27 mouse cellular contexts compared by ENCODE assay signal in the genomic region with DNA sequence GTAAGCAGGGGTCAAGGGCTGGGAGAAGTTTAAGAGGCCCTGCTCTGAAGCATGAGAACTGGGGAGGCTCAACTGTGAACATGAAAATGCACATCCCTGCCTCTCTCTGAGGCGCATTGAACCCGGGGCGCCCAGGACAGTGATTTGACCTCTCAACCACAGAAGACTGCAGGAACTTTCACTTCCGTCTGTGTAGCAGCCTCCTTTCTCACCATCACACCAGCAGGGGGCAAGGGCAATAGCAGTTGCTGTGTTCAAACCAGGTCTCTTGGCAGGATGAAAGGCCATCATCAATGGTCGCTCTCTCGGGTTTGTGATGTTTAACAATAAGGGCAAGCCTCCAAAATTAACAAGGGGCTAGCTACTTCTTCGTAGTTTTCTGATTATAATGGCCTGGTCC. TPM values are rescaled to one million over a fixed set of nuclear protein-coding genes. Genes with fewer than 3 reads are reported as not detected.
DNase-seq lines count a peak whose midpoint lies in the region; ATAC-seq and TF ChIP-seq lines count a peak whose summit lies in the region.
"Had no signal": no experiment of that assay in that cellular context is flagged by ENCODE, and none has a peak within 500 bp of the region (broad histone marks: within the 10 kb centered on the region; RNA-seq: fewer than 3 reads in every experiment).

No protein-coding gene starts in this region.

- H3K27me3 ChIP-seq in liver, embryonic 14.5 days (ENCODE audit: control insufficient read depth, insufficient read depth, low read length) = no peaks in the 10 kb centered on the region
- no peaks in the 10 kb centered on the region for H3K27me3 ChIP-seq in forebrain, embryonic 16.5 days (replicated peaks; ENCODE audit: control insufficient read depth, insufficient read depth, low read length)
- H3K27me3 ChIP-seq in hindbrain, embryonic 12.5 days = no peaks in the 10 kb centered on the region
- H3K27me3 ChIP-seq: heart, embryonic 13.5 days; hindbrain, embryonic 15.5 days; lung, embryonic 15.5 days; megakaryocyte, embryonic 14.5 days; Patski; stomach, embryonic 15.5 days had no signal

- DNase-seq in liver, embryonic 14.5 days (ENCODE audit: low read depth in 3 of 3, low spot score in 3 of 3) = no peak
- DNase-seq in liver (no peak), ES-CJ7 (ENCODE audit: low read depth, low spot score) (peak; percentile 40)
- DNase-seq in right cerebral cortex, postnatal 4 days = no peak
- DNase-seq: adrenal gland, adult 2 months; B cell, adult 2 months; cerebellum, adult 2 months; cerebellum, postnatal 14 days; gastrocnemius, postnatal 25 days; heart, adult 2 months; heart, postnatal 10 days; kidney, adult 8-10 months; kidney, postnatal 4 days; midbrain, embryonic 14.5 days; thymus, postnatal 14 days had no signal

- H3K27ac ChIP-seq in liver, embryonic 14.5 days = no peak overlapping the region
- no peak overlapping the region for H3K27ac ChIP-seq in forebrain, embryonic 16.5 days (ENCODE audit: low read length)
- no peak overlapping the region for H3K27ac ChIP-seq in hindbrain, embryonic 12.5 days
- H3K27ac ChIP-seq: heart, adult 2 months; heart, embryonic 13.5 days; hindbrain, embryonic 15.5 days; kidney, postnatal 0 days; lung, embryonic 15.5 days; stomach, embryonic 15.5 days had no signal

- no peaks in the 10 kb centered on the region for H3K36me3 ChIP-seq in liver, embryonic 14.5 days (replicated peaks; ENCODE audit: control insufficient read depth, insufficient read depth, low read depth)
- H3K36me3 ChIP-seq in forebrain, embryonic 16.5 days (ENCODE audit: control insufficient read depth, insufficient read depth) = no peaks in the 10 kb centered on the region
- H3K36me3 ChIP-seq in hindbrain, embryonic 12.5 days = 0 out of 2 replicates have a peak, but pooled peaks cover 3% of the 10 kb centered on the region
- H3K36me3 ChIP-seq: hindbrain, embryonic 15.5 days; lung, embryonic 15.5 days; stomach, embryonic 15.5 days had no signal

- H3K4me2 ChIP-seq in liver, embryonic 14.5 days (ENCODE audit: low read depth) = no peak overlapping the region
- no peak overlapping the region for H3K4me2 ChIP-seq in forebrain, embryonic 16.5 days (ENCODE audit: low read length)
- no peak overlapping the region for H3K4me2 ChIP-seq in hindbrain, embryonic 12.5 days (replicated peaks)
- H3K4me2 ChIP-seq: heart, embryonic 13.5 days; hindbrain, embryonic 15.5 days; lung, embryonic 15.5 days; stomach, embryonic 15.5 days had no signal

- no peak for ATAC-seq in liver, embryonic 14.5 days (ENCODE audit: insufficient read depth)
- peak; percentile 85 for ATAC-seq in megakaryocyte, adult 5-6 weeks (ENCODE audit: poor library complexity, severe bottlenecking)
- no peak for ATAC-seq in forebrain, embryonic 16.5 days
- no peak for ATAC-seq in hindbrain, embryonic 12.5 days (ENCODE audit: low FRiP score)
- ATAC-seq: forebrain, embryonic 14.5 days; inflammation-experienced regulatory T-cells, adult 6 months; Patski had no signal

- H3K4me3 ChIP-seq in liver, embryonic 14.5 days (ENCODE audit: insufficient read depth in 1 of 2, low read depth in 2 of 2, low read length in 2 of 2) = no peak overlapping the region
- no peak overlapping the region for H3K4me3 ChIP-seq in forebrain, embryonic 16.5 days (replicated peaks; ENCODE audit: low read length)
- no peak overlapping the region for H3K4me3 ChIP-seq in hindbrain, embryonic 12.5 days
- H3K4me3 ChIP-seq: heart, adult 2 months; heart, embryonic 13.5 days; hindbrain, embryonic 15.5 days; lung, embryonic 15.5 days; megakaryocyte, embryonic 14.5 days; stomach, embryonic 15.5 days had no signal

- TF ChIP-seq CTCF in liver, embryonic 14.5 days (IDR thresholded peaks at IDR 0.05; ENCODE audit: low read depth) = peak; percentile 28

- TF ChIP-seq EP300 in liver, embryonic 14.5 days (IDR thresholded peaks at IDR 0.05; ENCODE audit: low read depth) = no peak

- H3K4me1 ChIP-seq in liver, embryonic 14.5 days (replicated peaks; ENCODE audit: control insufficient read depth in 2 of 2, insufficient read depth in 2 of 2, low read length in 1 of 2) = peaks cover 0 to 5% of the 10 kb centered on the region in 2 experiments; a peak in 2 of 4 replicates
- no peaks in the 10 kb centered on the region for H3K4me1 ChIP-seq in forebrain, embryonic 16.5 days (replicated peaks; ENCODE audit: control insufficient read depth, insufficient read depth, low read length)
- no peaks in the 10 kb centered on the region for H3K4me1 ChIP-seq in hindbrain, embryonic 12.5 days
- H3K4me1 ChIP-seq: heart, embryonic 13.5 days; hindbrain, embryonic 15.5 days; lung, embryonic 15.5 days; stomach, embryonic 15.5 days had no signal

- WGBS in liver, embryonic 14.5 days (ENCODE audit: insufficient replicate concordance) = 78% methylated on average over 7 of the region's 7 CpGs
- WGBS in forebrain, embryonic 16.5 days = 53% methylated on average over 7 of the region's 7 CpGs
- WGBS in hindbrain, embryonic 12.5 days = 68% methylated on average over 7 of the region's 7 CpGs

- no peaks in the 10 kb centered on the region for H3K9me3 ChIP-seq in liver, embryonic 14.5 days (ENCODE audit: control insufficient read depth, low read length)
- H3K9me3 ChIP-seq in forebrain, embryonic 16.5 days (ENCODE audit: control insufficient read depth, low read length) = no peaks in the 10 kb centered on the region
- no peaks in the 10 kb centered on the region for H3K9me3 ChIP-seq in hindbrain, embryonic 12.5 days (replicated peaks)
- H3K9me3 ChIP-seq: heart, embryonic 13.5 days; hindbrain, embryonic 15.5 days; lung, embryonic 15.5 days; megakaryocyte, embryonic 14.5 days; stomach, embryonic 15.5 days had no signal

- H3K9ac ChIP-seq in liver, embryonic 14.5 days (replicated peaks) = no peak overlapping the region
- H3K9ac ChIP-seq in forebrain, embryonic 16.5 days (replicated peaks; ENCODE audit: low read depth, low read length) = no peak overlapping the region
- H3K9ac ChIP-seq in hindbrain, embryonic 12.5 days = no peak overlapping the region
- H3K9ac ChIP-seq: heart, embryonic 13.5 days; hindbrain, embryonic 15.5 days; lung, embryonic 15.5 days; stomach, embryonic 15.5 days had no signal

RNA-seq across cellular contexts. Expression of a gene that starts 7.7 kb away (rescaled TPM):
- polyA plus RNA-seq in liver, embryonic 14.5 days (2012; rRNA removed) = 6.5 and 8.9 TPM in 2 replicates
- 10.9 and 11.7 TPM in 2 replicates for polyA plus RNA-seq in liver, embryonic 14.5 days (2014; fragmentation: Nextera tagmentation; extraction: Ambion mirVana)
- 3.3 and 5.4 TPM in 2 replicates for total RNA-seq in megakaryocyte, adult 5-6 weeks (2015)
- total RNA-seq in megakaryocyte, adult 5-6 weeks (2017) = 2.6 and 4.6 TPM in 2 replicates
- polyA plus RNA-seq in forebrain, embryonic 16.5 days (2015; fragmentation: Nextera tagmentation; extraction: Ambion mirVana) = 3.3 and 3.8 TPM in 2 replicates
- polyA plus RNA-seq in hindbrain, embryonic 12.5 days (2016; fragmentation: Nextera tagmentation; extraction: Ambion mirVana) = 7.5 and 9.0 TPM in 2 replicates

RNA-seq across cellular contexts. Expression of a gene that starts 8.0 kb away (rescaled TPM):
- 1.1 and 1.2 TPM in 2 replicates for polyA plus RNA-seq in liver, embryonic 14.5 days (2012; rRNA removed)
- 2.7 and 3.2 TPM in 2 replicates for polyA plus RNA-seq in liver, embryonic 14.5 days (2014; fragmentation: Nextera tagmentation; extraction: Ambion mirVana)
- total RNA-seq in megakaryocyte, adult 5-6 weeks (2015) = 2.7 and 3.0 TPM in 2 replicates
- total RNA-seq in megakaryocyte, adult 5-6 weeks (2017) = 2.7 and 3.0 TPM in 2 replicates
- 33.9 and 38.4 TPM in 2 replicates for polyA plus RNA-seq in forebrain, embryonic 16.5 days (2015; fragmentation: Nextera tagmentation; extraction: Ambion mirVana)
- 9.9 and 10.1 TPM in 2 replicates for polyA plus RNA-seq in hindbrain, embryonic 12.5 days (2016; fragmentation: Nextera tagmentation; extraction: Ambion mirVana)

RNA-seq across cellular contexts. Expression of a gene that starts 45.7 kb away (rescaled TPM):
- polyA plus RNA-seq in liver, embryonic 14.5 days (2012; rRNA removed) = 4.3 and 6.4 TPM in 2 replicates
- 19.0 and 21.5 TPM in 2 replicates for polyA plus RNA-seq in liver, embryonic 14.5 days (2014; fragmentation: Nextera tagmentation; extraction: Ambion mirVana)
- total RNA-seq in megakaryocyte, adult 5-6 weeks (2015) = 34.2 and 44.9 TPM in 2 replicates
- total RNA-seq in megakaryocyte, adult 5-6 weeks (2017) = 20.7 and 37.0 TPM in 2 replicates
- 20.3 and 27.9 TPM in 2 replicates for polyA plus RNA-seq in forebrain, embryonic 16.5 days (2015; fragmentation: Nextera tagmentation; extraction: Ambion mirVana)
- 28.4 and 29.9 TPM in 2 replicates for polyA plus RNA-seq in hindbrain, embryonic 12.5 days (2016; fragmentation: Nextera tagmentation; extraction: Ambion mirVana)
